ENCODE assay signal across 10 mouse cellular contexts in the genomic region with DNA sequence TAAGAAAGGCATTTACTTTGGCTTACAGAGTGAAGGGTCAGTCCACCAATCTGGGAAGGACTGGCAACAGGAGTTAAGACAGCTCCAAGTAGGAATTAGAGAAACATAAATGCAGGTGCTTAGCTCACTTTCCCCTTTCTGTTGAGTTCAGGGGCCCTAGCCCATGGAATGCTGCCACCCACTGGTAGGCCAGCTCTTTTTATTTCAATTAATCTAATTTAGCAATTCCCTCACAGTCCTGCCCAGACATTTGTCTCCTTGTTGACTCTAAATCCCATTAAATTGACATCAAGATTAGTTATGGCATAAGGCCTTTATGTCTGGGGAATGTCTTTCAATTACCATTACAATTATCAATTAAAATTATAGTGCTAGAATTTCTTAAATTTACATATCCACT.
DNase-seq lines count a peak whose midpoint lies in the region; ATAC-seq and TF ChIP-seq lines count a peak whose summit lies in the region.
"Had no signal": no experiment of that assay in that cellular context is flagged by ENCODE, and none has a peak within 500 bp of the region (broad histone marks: within the 10 kb centered on the region; RNA-seq: fewer than 3 reads in every experiment).

No protein-coding gene starts in this region.

- H3K36me3 ChIP-seq in midbrain, embryonic 11.5 days (ENCODE audit: control insufficient read depth, insufficient read depth, low read length) = no peaks in the 10 kb centered on the region
- H3K36me3 ChIP-seq in midbrain, embryonic 13.5 days = no peaks in the 10 kb centered on the region
- H3K36me3 ChIP-seq in intestine, embryonic 16.5 days (ENCODE audit: control insufficient read depth, insufficient read depth, low read length) = no peaks in the 10 kb centered on the region
- H3K36me3 ChIP-seq: midbrain, embryonic 12.5 days had no signal

- H3K27me3 ChIP-seq in midbrain, embryonic 11.5 days (ENCODE audit: control insufficient read depth, insufficient read depth, low read length) = no peaks in the 10 kb centered on the region
- no peaks in the 10 kb centered on the region for H3K27me3 ChIP-seq in midbrain, embryonic 13.5 days
- H3K27me3 ChIP-seq in intestine, embryonic 16.5 days (replicated peaks; ENCODE audit: control insufficient read depth, insufficient read depth, low read length) = no peaks in the 10 kb centered on the region
- H3K27me3 ChIP-seq: midbrain, embryonic 12.5 days had no signal

- H3K4me3 ChIP-seq in midbrain, embryonic 11.5 days (ENCODE audit: low read depth, low read length) = no peak overlapping the region
- no peak overlapping the region for H3K4me3 ChIP-seq in midbrain, embryonic 13.5 days (replicated peaks)
- H3K4me3 ChIP-seq in intestine, embryonic 16.5 days (ENCODE audit: low read length) = no peak overlapping the region
- H3K4me3 ChIP-seq: erythroblast, embryonic 14.5 days; midbrain, embryonic 12.5 days had no signal

- peak; percentile 61; the same call in 1 of the 2 replicates for TF ChIP-seq CTCF in brain, embryonic 14.5 days (IDR thresholded peaks at IDR 0.05; ENCODE audit: borderline replicate concordance, extremely low read depth, insufficient read depth, insufficient read length)

- no peak overlapping the region for H3K9ac ChIP-seq in midbrain, embryonic 11.5 days (ENCODE audit: low read length)
- H3K9ac ChIP-seq in midbrain, embryonic 13.5 days (replicated peaks) = no peak overlapping the region
- H3K9ac ChIP-seq in intestine, embryonic 16.5 days (ENCODE audit: low read depth, low read length) = no peak overlapping the region
- H3K9ac ChIP-seq: midbrain, embryonic 12.5 days had no signal

- no peaks in the 10 kb centered on the region for H3K9me3 ChIP-seq in midbrain, embryonic 11.5 days (ENCODE audit: control insufficient read depth, low read length)
- H3K9me3 ChIP-seq in midbrain, embryonic 13.5 days = no peaks in the 10 kb centered on the region
- no peaks in the 10 kb centered on the region for H3K9me3 ChIP-seq in intestine, embryonic 16.5 days (ENCODE audit: control insufficient read depth, low read length)
- H3K9me3 ChIP-seq: midbrain, embryonic 12.5 days had no signal

- H3K4me1 ChIP-seq in midbrain, embryonic 11.5 days (ENCODE audit: control insufficient read depth, insufficient read depth, low read length) = no peaks in the 10 kb centered on the region
- H3K4me1 ChIP-seq in midbrain, embryonic 13.5 days (replicated peaks) = no peaks in the 10 kb centered on the region
- no peaks in the 10 kb centered on the region for H3K4me1 ChIP-seq in intestine, embryonic 16.5 days (ENCODE audit: control insufficient read depth, insufficient read depth, low read length)
- H3K4me1 ChIP-seq: midbrain, embryonic 12.5 days had no signal

- peak; percentile 15 for DNase-seq in gastrocnemius, adult 18-20 months (ENCODE audit: low spot score)
- no peak for DNase-seq in gastrocnemius, postnatal 25 days
- DNase-seq in midbrain, embryonic 11.5 days (ENCODE audit: low spot score, missing footprints) = no peak
- DNase-seq in brain, embryonic 14.5 days (ENCODE audit: low read depth) = peak; percentile 54
- peak; percentile 11 to 23 for DNase-seq in layer of hippocampus, postnatal 36 days

- no peak overlapping the region for H3K4me2 ChIP-seq in midbrain, embryonic 11.5 days
- H3K4me2 ChIP-seq in midbrain, embryonic 13.5 days (replicated peaks) = no peak overlapping the region
- H3K4me2 ChIP-seq in intestine, embryonic 16.5 days (ENCODE audit: low read depth, low read length) = no peak overlapping the region
- H3K4me2 ChIP-seq: midbrain, embryonic 12.5 days had no signal

- peak; percentile 40; the same call in 1 of the 2 replicates for ATAC-seq in midbrain, embryonic 11.5 days (ENCODE audit: low FRiP score)
- no peak for ATAC-seq in midbrain, embryonic 13.5 days
- no peak for ATAC-seq in megakaryocyte-erythroid progenitor cell, adult 5-6 weeks (replicated peaks; ENCODE audit: low FRiP score, low TSS enrichment, poor library complexity, severe bottlenecking)
- no peak for ATAC-seq in intestine, embryonic 16.5 days

- H3K27ac ChIP-seq in midbrain, embryonic 11.5 days (ENCODE audit: low read depth, low read length) = no peak overlapping the region
- H3K27ac ChIP-seq in midbrain, embryonic 13.5 days = no peak overlapping the region
- H3K27ac ChIP-seq in intestine, embryonic 16.5 days (ENCODE audit: low read length) = no peak overlapping the region
- H3K27ac ChIP-seq: midbrain, embryonic 12.5 days had no signal

- TF ChIP-seq POLR2A in brain, embryonic 14.5 days (IDR thresholded peaks at IDR 0.05; ENCODE audit: borderline replicate concordance, extremely low read depth, insufficient read depth, insufficient read length, poor library complexity, severe bottlenecking) = no peak

Comparison
In these comparisons a context has a peak if more than half of its experiments do, and no peak if none do; other contexts are left out.
1. DNase-seq: peak in gastrocnemius, adult 18-20 months (single experiment), brain, embryonic 14.5 days (single experiment) and layer of hippocampus, postnatal 36 days (2 of 2); none in gastrocnemius, postnatal 25 days (single experiment) and midbrain, embryonic 11.5 days (single experiment).